Mouse (Mus musculus) CH12.LX (cell line): Measurements from ENCODE around the gene Esp23. TPM values are rescaled to one million over a fixed set of nuclear protein-coding genes. Genes with fewer than 3 reads are reported as not detected.

Experiments
- DNase-seq: peaks from one replicate; pipeline ENCODE4 v3.0.0-alpha.2; 2013; ENCODE audit errors: extremely low read depth
- H3K27ac ChIP-seq: 2 replicates; pipeline ENCODE4 v1.5.1; 2012; ENCODE audit warnings: low read depth, mild to moderate bottlenecking, control low read depth, moderate library complexity; ENCODE audit not compliant: insufficient read depth
- H3K27me3 ChIP-seq: replicated peaks from 2 replicates; pipeline ENCODE3; 2012; ENCODE audit warnings: inconsistent platforms
- H3K36me3 ChIP-seq, 2 experiments: replicated peaks in 1 of 2; 2 replicates each; pipeline versions ENCODE3 to v1.6.1; 2012; ENCODE audit warnings: inconsistent platforms in 1 of 2, low read length in 1 of 2, mild to moderate bottlenecking in 1 of 2, mixed read lengths in 1 of 2, moderate library complexity in 1 of 2; ENCODE audit not compliant: control insufficient read depth in 1 of 2, insufficient read depth in 1 of 2
- H3K4me1 ChIP-seq, 2 experiments: 2 replicates each; pipeline ENCODE4 v1.6.1; 2012; ENCODE audit warnings: inconsistent platforms in 1 of 2, moderate library complexity in 1 of 2; ENCODE audit not compliant: insufficient read depth in 2 of 2, control insufficient read depth in 1 of 2
- H3K4me2 ChIP-seq: 2 replicates; pipeline ENCODE4 v1.6.1; 2012; ENCODE audit warnings: low read depth, mild to moderate bottlenecking, control low read depth; ENCODE audit not compliant: poor library complexity, insufficient read depth, severe bottlenecking
- H3K4me3 ChIP-seq, 3 experiments: fragments of 150-350 bp in 1 of 3; sonication (generic) in 1 of 3; replicated peaks in 1 of 3; 2 replicates each; pipeline versions ENCODE3 to v1.5.1; 2011 to 2012; ENCODE audit warnings: low read depth in 2 of 3, low read length in 2 of 3, mild to moderate bottlenecking in 2 of 3, moderate library complexity in 2 of 3, control low read depth in 1 of 3, improper control_type of control experiment in 1 of 3, inconsistent platforms in 1 of 3, mixed read lengths in 1 of 3; ENCODE audit not compliant: poor library complexity in 1 of 3
- H3K79me2 ChIP-seq: replicated peaks from 2 replicates; pipeline ENCODE4 v1.6.1; 2012; ENCODE audit warnings: mild to moderate bottlenecking, moderate library complexity; ENCODE audit not compliant: control insufficient read depth, poor library complexity, insufficient read depth, severe bottlenecking; ENCODE audit errors: extremely low read depth
- H3K9ac ChIP-seq: 2 replicates; pipeline ENCODE4 v1.6.1; 2012; ENCODE audit warnings: low read depth, mild to moderate bottlenecking, control low read depth, moderate library complexity; ENCODE audit not compliant: insufficient read depth
- H3K9me3 ChIP-seq: replicated peaks from 2 replicates; pipeline ENCODE3; 2012; ENCODE audit warnings: low read length, inconsistent platforms, mixed read lengths
- CHD1 ChIP-seq: IDR thresholded peaks from 2 replicates; pipeline ENCODE4 v1.6.1; 2012; ENCODE audit warnings: low read depth, low read length, improper control_type of control experiment, inconsistent platforms
- CTCF ChIP-seq, 2 experiments: IDR thresholded peaks in 1 of 2; conservative IDR thresholded peaks in 1 of 2; 2 replicates each; pipeline ENCODE4 v1.5.1; 2011 to 2012; ENCODE audit warnings: low read depth in 2 of 2, low read length in 2 of 2, improper control_type of control experiment in 1 of 2, inconsistent platforms in 1 of 2, mild to moderate bottlenecking in 1 of 2, moderate library complexity in 1 of 2
- ELF1 ChIP-seq: IDR thresholded peaks from 2 replicates; pipeline ENCODE4 v1.6.1; 2014; ENCODE audit warnings: low read depth, mild to moderate bottlenecking, inconsistent platforms, low read length, improper control_type of control experiment
- EP300 ChIP-seq: IDR thresholded peaks from 2 replicates; pipeline ENCODE4 v1.6.1; 2011; ENCODE audit warnings: low read length, improper control_type of control experiment
- ETS1 ChIP-seq: conservative IDR thresholded peaks from 2 replicates; pipeline ENCODE4 v1.6.1; 2012; ENCODE audit warnings: low read depth, mild to moderate bottlenecking, inconsistent platforms, low read length, improper control_type of control experiment, moderate library complexity
- GABPA ChIP-seq: IDR thresholded peaks from 2 replicates; pipeline ENCODE4 v1.6.1; 2012; ENCODE audit warnings: low read depth, low read length, improper control_type of control experiment, inconsistent platforms; ENCODE audit not compliant: insufficient replicate concordance
- IRF4 ChIP-seq: IDR thresholded peaks from 2 replicates; pipeline ENCODE4 v1.6.1; 2014; ENCODE audit warnings: low read depth, mild to moderate bottlenecking, inconsistent platforms, low read length, improper control_type of control experiment
- JUN ChIP-seq: IDR thresholded peaks from 2 replicates; pipeline ENCODE4 v1.6.1; 2011; ENCODE audit warnings: low read depth, mild to moderate bottlenecking, low read length, improper control_type of control experiment, moderate library complexity; ENCODE audit not compliant: insufficient read depth
- KAT2A ChIP-seq: IDR thresholded peaks from 2 replicates; pipeline ENCODE4 v1.6.1; 2012; ENCODE audit warnings: low read length, improper control_type of control experiment, inconsistent platforms; ENCODE audit not compliant: insufficient replicate concordance
- MAX ChIP-seq: IDR thresholded peaks from 2 replicates; pipeline ENCODE4 v1.6.1; 2011; ENCODE audit warnings: low read length, improper control_type of control experiment
- MAZ ChIP-seq: IDR thresholded peaks from 2 replicates; pipeline ENCODE4 v1.6.1; 2012; ENCODE audit warnings: low read depth, mild to moderate bottlenecking, inconsistent platforms, low read length, improper control_type of control experiment, moderate library complexity
- MEF2A ChIP-seq: IDR thresholded peaks from 2 replicates; pipeline ENCODE4 v1.6.1; 2014; ENCODE audit warnings: low read depth, mild to moderate bottlenecking, inconsistent platforms, low read length, improper control_type of control experiment, borderline replicate concordance
- MXI1 ChIP-seq: IDR thresholded peaks from 2 replicates; pipeline ENCODE4 v1.6.1; 2011; ENCODE audit warnings: mild to moderate bottlenecking, low read depth, low read length, improper control_type of control experiment
- MYC ChIP-seq: IDR thresholded peaks from 2 replicates; pipeline ENCODE4 v1.6.1; 2011; ENCODE audit warnings: low read depth, mild to moderate bottlenecking, improper control_type of control experiment, low read length
- NRF1 ChIP-seq: IDR thresholded peaks from 2 replicates; pipeline ENCODE4 v1.6.1; 2014; ENCODE audit warnings: low read depth, mild to moderate bottlenecking, inconsistent platforms, low read length, improper control_type of control experiment, moderate library complexity
- PAX5 ChIP-seq: IDR thresholded peaks from 2 replicates; pipeline ENCODE4 v1.6.1; 2012; ENCODE audit warnings: low read length, inconsistent platforms, mixed read lengths
- POLR2A ChIP-seq: IDR thresholded peaks from 2 replicates; pipeline ENCODE4 v1.6.1; 2011; ENCODE audit warnings: low read depth, mild to moderate bottlenecking, improper control_type of control experiment, low read length
- POLR2AphosphoS2 ChIP-seq: IDR thresholded peaks from 2 replicates; pipeline ENCODE4 v1.6.1; 2011; ENCODE audit warnings: low read depth, low read length, improper control_type of control experiment
- RAD21 ChIP-seq: IDR thresholded peaks from 2 replicates; pipeline ENCODE4 v1.6.1; 2011; ENCODE audit warnings: low read depth, mild to moderate bottlenecking, low read length, improper control_type of control experiment, moderate library complexity
- RCOR1 ChIP-seq: conservative IDR thresholded peaks from 2 replicates; pipeline ENCODE4 v1.6.1; 2012; ENCODE audit warnings: low read depth, mild to moderate bottlenecking, inconsistent platforms, low read length, improper control_type of control experiment
- SMC3 ChIP-seq: IDR thresholded peaks from 2 replicates; pipeline ENCODE4 v1.6.1; 2011; ENCODE audit warnings: low read depth, low read length, improper control_type of control experiment
- TCF12 ChIP-seq: IDR thresholded peaks from 2 replicates; pipeline ENCODE4 v1.6.1; 2014; ENCODE audit warnings: low read depth, mild to moderate bottlenecking, inconsistent platforms, low read length, improper control_type of control experiment
- UBTF ChIP-seq: IDR thresholded peaks from 2 replicates; pipeline ENCODE4 v1.6.1; 2012; ENCODE audit warnings: low read depth, mild to moderate bottlenecking, inconsistent platforms, low read length, improper control_type of control experiment, moderate library complexity
- USF1 ChIP-seq: IDR thresholded peaks from 2 replicates; pipeline ENCODE4 v1.6.1; 2014; ENCODE audit warnings: low read depth, mild to moderate bottlenecking, inconsistent platforms, low read length, improper control_type of control experiment
- USF2 ChIP-seq: conservative IDR thresholded peaks from 2 replicates; pipeline ENCODE4 v1.6.1; 2011; ENCODE audit warnings: low read depth, low read length, improper control_type of control experiment
- ZC3H11A ChIP-seq: IDR thresholded peaks from 2 replicates; pipeline ENCODE4 v1.6.1; 2012; ENCODE audit warnings: low read depth, mild to moderate bottlenecking, inconsistent platforms, low read length, improper control_type of control experiment
- ZKSCAN1 ChIP-seq: IDR thresholded peaks from 2 replicates; pipeline ENCODE4 v1.6.1; 2012; ENCODE audit warnings: low read depth, inconsistent platforms, low read length, improper control_type of control experiment, borderline replicate concordance
- ZMIZ1 ChIP-seq: IDR thresholded peaks from 2 replicates; pipeline ENCODE4 v1.6.1; 2012; ENCODE audit warnings: low read depth, mild to moderate bottlenecking, inconsistent platforms, low read length, improper control_type of control experiment
- ZNF384 ChIP-seq: IDR thresholded peaks from 2 replicates; pipeline ENCODE4 v1.6.1; 2012; ENCODE audit warnings: low read depth, low read length, improper control_type of control experiment, inconsistent platforms
- dilution Hi-C: fragments of 300-500 bp; cut with MboI; formaldehyde crosslinking; loops from 2 replicates; pipeline ENCODE4 v1.14.3; 2020; ENCODE audit warnings: low sequenced_read_pairs; ENCODE audit not compliant: extremely low pct_unique_long_range_greater_than_20kb, extremely low pct_ligation_motif_present
- in situ Hi-C: fragments of 300-500 bp; cut with MboI; formaldehyde crosslinking; loops from 3 replicates; pipeline ENCODE4 v1.14.3; 2019; ENCODE audit warnings: low sequenced_read_pairs, low pct_ligation_motif_present, low pct_unique_long_range_greater_than_20kb, mixed read lengths
- polyA plus RNA-seq: library from polyadenylated mRNA; unstranded; fragments of >175 nt; gene quantifications from 2 replicates; pipeline ENCODE4 v1.2.1, GENCODE M21; 2012; ENCODE audit warnings: low read depth; ENCODE audit not compliant: insufficient read length
- total RNA-seq, 2 experiments: library from RNA; depleted of rRNA; stranded (reverse); fragments of 300-350 nt in 1 of 2; fragments of >200 nt in 1 of 2; gene quantifications; 2 replicates each; pipeline ENCODE4 v1.2.3; 2012 to 2014

The Esp23 gene
- total and polyA plus RNA-seq, 3 experiments: not detected

GRCm38 (mm10) chr17:39095034-39095433, 18.2 kb upstream of the Esp23 start, which contains the start of gene Esp22:
Gene Esp22, plus strand, starts transcription at chr17:39095334.
- no peaks in the 10 kb centered on the region for H3K4me1 ChIP-seq
- DNase-seq: no peak
- TF ChIP-seq ETS1 (no peak), PAX5 (no peak), IRF4 (no peak), TCF12 (no peak), ELF1 (no peak), MAZ (no peak), CTCF (conservative IDR thresholded peaks at IDR 0.05 in 1 of 2, IDR thresholded peaks at IDR 0.05 in 1 of 2; ENCODE audit: low read depth in 2 of 2, low read length in 2 of 2) (no peak), ZMIZ1 (no peak), MYC (no peak), RCOR1 (no peak), GABPA (no peak), ZKSCAN1 (no peak), POLR2A (no peak), USF2 (no peak), MEF2A (no peak), KAT2A (no peak), ZC3H11A (no peak), NRF1 (no peak), RAD21 (no peak)
- TF ChIP-seq, all 38 proteins: peak for 0
- Histone ChIP-seq H3K36me3 (no peaks in the 10 kb centered on the region), H3K79me2 (no peaks in the 10 kb centered on the region), H3K4me2 (no peak within 1 kb of the TSS), H3K9ac (no peak within 1 kb of the TSS), H3K9me3 (peaks cover 22% of the 10 kb centered on the region), H3K27ac (no peak within 1 kb of the TSS), H3K4me3 (no peak within 1 kb of the TSS), H3K27me3 (no peaks in the 10 kb centered on the region)
- in situ Hi-C loops (no loop called here), dilution Hi-C loops (no loop called here)

- Histone ChIP-seq H3K9ac (no peak overlapping the region), H3K36me3 (no peaks in the 10 kb centered on the region), H3K4me1 (no peaks in the 10 kb centered on the region), H3K4me3 (no peak overlapping the region), H3K9me3 (peaks cover 13% of the 10 kb centered on the region), H3K27ac (no peak overlapping the region), H3K4me2 (no peak overlapping the region), H3K79me2 (no peaks in the 10 kb centered on the region), H3K27me3 (no peaks in the 10 kb centered on the region)
- dilution Hi-C loops: no loop called here
- no peak for TF ChIP-seq MXI1
- TF ChIP-seq UBTF: no peak
- no peak for TF ChIP-seq SMC3
- no peak for TF ChIP-seq RAD21
- TF ChIP-seq TCF12: no peak
- no peak for TF ChIP-seq USF1
- TF ChIP-seq CHD1: no peak
- no peak for TF ChIP-seq CTCF (conservative IDR thresholded peaks at IDR 0.05 in 1 of 2, IDR thresholded peaks at IDR 0.05 in 1 of 2; ENCODE audit: low read depth in 2 of 2, low read length in 2 of 2)
- TF ChIP-seq MAX: no peak
- no peak for TF ChIP-seq ZNF384
- no peak for TF ChIP-seq ZKSCAN1
- no peak for TF ChIP-seq KAT2A
- no peak for TF ChIP-seq JUN
- no peak for TF ChIP-seq POLR2AphosphoS2
- TF ChIP-seq PAX5: no peak
- TF ChIP-seq EP300: no peak
- DNase-seq: no peak
- in situ Hi-C loops: no loop called here
Measured at GRCm38 (mm10) chr17:39063641-39064040, 13.2 kb downstream of the Esp23 start.
